Mouse (Mus musculus): ENCODE measurements around the gene Tent2. TPM values are rescaled to one million over a fixed set of nuclear protein-coding genes. Genes with fewer than 3 reads are reported as not detected.

Tent2 gene
- polyA plus RNA-seq (2012; rRNA removed): 22.3 and 22.8 TPM in 2 replicates

GRCm38 (mm10) chr13:93191831-93192645 is at the start of gene Tent2:
TSS of gene Tent2 (minus strand) at chr13:93192385.

GRCm38 (mm10) chr13:93144336-93145167 is 47.6 kb downstream of the Tent2 start, which contains the start of gene Cmya5:
TSS of gene Cmya5 (minus strand) at chr13:93144724.

Other genes starting within 250 kb of the Tent2 start
- 0.01 TPM in 2 replicates for gene Cmya5, start 47.7 kb downstream of the Tent2 start, polyA plus RNA-seq (2012; rRNA removed)
- 2.5 and 2.7 TPM in 2 replicates for gene Homer1, start 107.2 kb upstream of the Tent2 start, polyA plus RNA-seq (2012; rRNA removed)